8 mouse cellular contexts compared by ENCODE assay signal in the genomic region with DNA sequence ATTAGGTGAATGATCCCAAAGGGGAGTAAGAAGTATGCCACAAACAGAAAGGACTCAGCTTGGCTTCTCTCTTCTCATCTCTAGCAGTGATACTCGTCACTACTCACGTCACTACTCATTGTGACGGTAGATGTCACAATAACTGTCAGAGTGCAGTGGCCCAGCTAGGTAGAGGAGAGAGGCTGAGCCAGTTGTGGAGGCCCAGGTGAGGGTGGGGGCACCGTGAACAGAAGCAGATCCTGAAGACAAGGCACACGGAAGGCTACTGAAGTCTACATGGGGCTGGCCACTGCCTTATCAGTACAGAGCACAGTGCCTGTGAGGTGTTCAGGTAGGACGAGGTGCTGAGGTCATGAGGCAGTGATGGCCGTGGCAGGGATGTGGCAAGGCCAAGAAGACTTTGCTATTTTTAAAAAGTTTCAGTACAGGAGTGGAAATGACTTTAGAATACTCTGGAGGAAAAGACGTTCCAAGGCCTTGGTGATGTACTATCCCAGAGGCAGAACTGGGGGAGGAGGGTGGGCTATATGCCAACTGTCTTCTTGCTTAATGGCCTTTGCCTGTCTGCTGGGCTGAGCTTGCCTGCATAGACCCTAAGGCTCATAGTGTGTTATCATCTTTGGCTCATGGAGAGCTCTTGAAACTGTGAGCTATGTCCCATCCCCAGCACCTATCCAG. TPM values are rescaled to one million over a fixed set of nuclear protein-coding genes. Genes with fewer than 3 reads are reported as not detected.
DNase-seq lines count a peak whose midpoint lies in the region; ATAC-seq and TF ChIP-seq lines count a peak whose summit lies in the region.

No protein-coding gene starts in this region.

- H3K4me2 ChIP-seq in midbrain, embryonic 11.5 days: no peak overlapping the region
- no peak overlapping the region for H3K4me2 ChIP-seq in midbrain, embryonic 15.5 days

- no peak for TF ChIP-seq POLR2A in embryonic fibroblast, embryonic 13.5 days (IDR thresholded peaks at IDR 0.05; ENCODE audit: low read depth, low read length)

- no peak for ATAC-seq in midbrain, embryonic 11.5 days (ENCODE audit: low FRiP score)
- ATAC-seq in midbrain, embryonic 15.5 days (replicated peaks): no peak
- 0 out of 2 replicates have a peak, but pooled peaks have one; percentile 9 for ATAC-seq in megakaryocyte-erythroid progenitor cell, adult 5-6 weeks (replicated peaks; ENCODE audit: low FRiP score, low TSS enrichment, poor library complexity, severe bottlenecking)

- no peaks in the 10 kb centered on the region for H3K36me3 ChIP-seq in midbrain, embryonic 11.5 days (ENCODE audit: control insufficient read depth, insufficient read depth, low read length)
- H3K36me3 ChIP-seq in midbrain, embryonic 15.5 days (replicated peaks): no peaks in the 10 kb centered on the region

- H3K4me3 ChIP-seq in midbrain, embryonic 11.5 days (ENCODE audit: low read depth, low read length): no peak overlapping the region
- H3K4me3 ChIP-seq in midbrain, embryonic 15.5 days: no peak overlapping the region
- peak overlapping the region; percentile 88 for H3K4me3 ChIP-seq in embryonic fibroblast, embryonic 13.5 days (ENCODE audit: insufficient read depth, low read length)

- DNase-seq in midbrain, embryonic 11.5 days (ENCODE audit: low spot score, missing footprints): peak; percentile 41
- DNase-seq in kidney, postnatal 14 days: peak; percentile 69
- no peak for DNase-seq in cerebellum, postnatal 4 days (ENCODE audit: low spot score in 2 of 2)
- DNase-seq in left cerebral cortex, postnatal 14 days (ENCODE audit: low spot score in 2 of 2): no peak
- DNase-seq in right cerebral cortex, postnatal 4 days: no peak

- no peaks in the 10 kb centered on the region for H3K9me3 ChIP-seq in midbrain, embryonic 11.5 days (ENCODE audit: control insufficient read depth, low read length)
- H3K9me3 ChIP-seq in midbrain, embryonic 15.5 days: no peaks in the 10 kb centered on the region

- WGBS in midbrain, embryonic 11.5 days: 77% methylated on average over 8 of the region's 8 CpGs
- WGBS in midbrain, embryonic 15.5 days: 75% methylated on average over 8 of the region's 8 CpGs

- no peak overlapping the region for H3K9ac ChIP-seq in midbrain, embryonic 11.5 days (ENCODE audit: low read length)
- H3K9ac ChIP-seq in midbrain, embryonic 15.5 days: no peak overlapping the region

- H3K27me3 ChIP-seq in midbrain, embryonic 11.5 days (ENCODE audit: control insufficient read depth, insufficient read depth, low read length): no peaks in the 10 kb centered on the region; the same call in 1 of the 2 replicates
- H3K27me3 ChIP-seq in midbrain, embryonic 15.5 days (replicated peaks): 0 out of 2 replicates have a peak, but pooled peaks cover 16% of the 10 kb centered on the region

- H3K27ac ChIP-seq in midbrain, embryonic 11.5 days (ENCODE audit: low read depth, low read length): no peak overlapping the region
- no peak overlapping the region for H3K27ac ChIP-seq in midbrain, embryonic 15.5 days
- peak overlapping the region; percentile 67 for H3K27ac ChIP-seq in embryonic fibroblast, embryonic 13.5 days (ENCODE audit: insufficient read depth, low read length)

- intact Hi-C loops in left cerebral cortex, postnatal 14 days (cut with DNase I): no loop called here

- no peak for TF ChIP-seq CTCF in embryonic fibroblast, embryonic 13.5 days (IDR thresholded peaks at IDR 0.05; ENCODE audit: borderline replicate concordance, insufficient read depth, low read length)

- H3K4me1 ChIP-seq in midbrain, embryonic 11.5 days (ENCODE audit: control insufficient read depth, insufficient read depth, low read length): peaks cover 21% of the 10 kb centered on the region
- H3K4me1 ChIP-seq in midbrain, embryonic 15.5 days: peaks cover 23% of the 10 kb centered on the region
- peaks cover 29% of the 10 kb centered on the region for H3K4me1 ChIP-seq in embryonic fibroblast, embryonic 13.5 days (ENCODE audit: control insufficient read depth, insufficient read depth, low read length)

RNA-seq across cellular contexts. Expression of a gene that starts 2.3 kb away (rescaled TPM):
- 19.0 and 19.2 TPM in 2 replicates for polyA plus RNA-seq in midbrain, embryonic 11.5 days (2014; fragmentation: Nextera tagmentation; extraction: Ambion mirVana)
- polyA plus RNA-seq in midbrain, embryonic 15.5 days (2015; fragmentation: Nextera tagmentation; extraction: Ambion mirVana): 11.6 and 14.6 TPM in 2 replicates
- 126 and 140 TPM in 2 replicates for polyA plus RNA-seq in embryonic fibroblast, embryonic 13.5 days (2011; ENCODE audit: insufficient read length, low read depth, missing spikeins)
- 8.6 and 9.5 TPM in 2 replicates for total RNA-seq in megakaryocyte-erythroid progenitor cell, adult 5-6 weeks (2014; fragmentation: Nextera tagmentation)
- total RNA-seq in megakaryocyte-erythroid progenitor cell, adult 5-6 weeks (2017): 4.7 and 6.3 TPM in 2 replicates
- total RNA-seq in left cerebral cortex, postnatal 14 days (2021): 10 to 100 TPM; 11.5 to 12.3 TPM

RNA-seq across cellular contexts. Expression of a gene that starts 29.1 kb away (rescaled TPM):
- not detected in 2 replicates for polyA plus RNA-seq in midbrain, embryonic 11.5 days (2014; fragmentation: Nextera tagmentation; extraction: Ambion mirVana)
- 0.23 and 0.32 TPM in 2 replicates for polyA plus RNA-seq in midbrain, embryonic 15.5 days (2015; fragmentation: Nextera tagmentation; extraction: Ambion mirVana)
- 0.15 TPM in 1 of 2 replicates, not detected in the other for polyA plus RNA-seq in embryonic fibroblast, embryonic 13.5 days (2011; ENCODE audit: insufficient read length, low read depth, missing spikeins)
- total RNA-seq in megakaryocyte-erythroid progenitor cell, adult 5-6 weeks (2014; fragmentation: Nextera tagmentation): not detected in 2 replicates
- total RNA-seq in megakaryocyte-erythroid progenitor cell, adult 5-6 weeks (2017): not detected in 2 replicates
- under 1 TPM; 0.13 to 0.30 TPM for total RNA-seq in left cerebral cortex, postnatal 14 days (2021)

RNA-seq across cellular contexts. Expression of a gene that starts 31.0 kb away (rescaled TPM):
- 0.33 and 0.77 TPM in 2 replicates for polyA plus RNA-seq in midbrain, embryonic 11.5 days (2014; fragmentation: Nextera tagmentation; extraction: Ambion mirVana)
- 0.70 and 0.72 TPM in 2 replicates for polyA plus RNA-seq in midbrain, embryonic 15.5 days (2015; fragmentation: Nextera tagmentation; extraction: Ambion mirVana)
- polyA plus RNA-seq in embryonic fibroblast, embryonic 13.5 days (2011; ENCODE audit: insufficient read length, low read depth, missing spikeins): 0.48 and 0.70 TPM in 2 replicates
- total RNA-seq in megakaryocyte-erythroid progenitor cell, adult 5-6 weeks (2014; fragmentation: Nextera tagmentation): 1.4 TPM in 1 of 2 replicates, not detected in the other
- total RNA-seq in megakaryocyte-erythroid progenitor cell, adult 5-6 weeks (2017): not detected in 2 replicates
- 1 to 10 TPM; 2.9 TPM for total RNA-seq in left cerebral cortex, postnatal 14 days (2021)

RNA-seq across cellular contexts. Expression of a gene that starts 37.8 kb away (rescaled TPM):
- polyA plus RNA-seq in midbrain, embryonic 11.5 days (2014; fragmentation: Nextera tagmentation; extraction: Ambion mirVana): 18.0 and 19.7 TPM in 2 replicates
- 14.2 and 16.4 TPM in 2 replicates for polyA plus RNA-seq in midbrain, embryonic 15.5 days (2015; fragmentation: Nextera tagmentation; extraction: Ambion mirVana)
- polyA plus RNA-seq in embryonic fibroblast, embryonic 13.5 days (2011; ENCODE audit: insufficient read length, low read depth, missing spikeins): 67.1 and 77.6 TPM in 2 replicates
- 5.2 and 8.8 TPM in 2 replicates for total RNA-seq in megakaryocyte-erythroid progenitor cell, adult 5-6 weeks (2014; fragmentation: Nextera tagmentation)
- total RNA-seq in megakaryocyte-erythroid progenitor cell, adult 5-6 weeks (2017): 6.0 and 7.8 TPM in 2 replicates
- total RNA-seq in left cerebral cortex, postnatal 14 days (2021): 1 to 10 TPM; 8.8 to 9.3 TPM

Comparison
In these comparisons a context has a peak if more than half of its experiments do, and no peak if none do; other contexts are left out.
1. DNase-seq: peak in midbrain, embryonic 11.5 days (single experiment) and kidney, postnatal 14 days (single experiment); none in cerebellum, postnatal 4 days (0 of 2), left cerebral cortex, postnatal 14 days (0 of 2) and right cerebral cortex, postnatal 4 days (single experiment).